Mouse (Mus musculus): Measurements from ENCODE around the gene Glis3. TPM values are rescaled to one million over a fixed set of nuclear protein-coding genes. Genes with fewer than 3 reads are reported as not detected.

The Glis3 gene
- polyA plus RNA-seq, 1 experiment from 2014 or later, result 8.4 TPM

DNA sequence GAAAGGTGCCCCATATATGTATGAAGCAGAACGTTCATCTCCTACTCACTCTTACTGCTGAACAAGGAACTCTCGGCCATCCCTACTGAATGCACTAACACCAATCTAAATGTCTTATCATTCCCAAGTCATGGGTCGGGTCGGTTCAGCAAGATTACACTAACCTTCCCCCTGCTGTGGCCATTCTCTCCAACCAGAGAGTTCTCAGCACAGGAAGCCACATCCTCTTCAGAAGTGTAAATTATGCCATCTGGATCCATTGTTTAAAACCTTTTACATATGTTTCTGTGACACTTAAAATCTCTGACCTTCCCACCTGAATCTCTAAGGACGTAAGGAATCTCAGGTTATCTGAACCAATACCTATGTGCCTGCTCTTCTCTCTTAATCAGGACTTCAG is 29.0 kb downstream of the Glis3 start:
- Histone ChIP-seq H3K36me3 (no peaks in the 10 kb centered on the region), H3K4me3 (replicated peaks) (no peak overlapping the region), H3K4me2 (no peak overlapping the region), H3K27me3 (no peaks in the 10 kb centered on the region), H3K9me3 (replicated peaks) (no peaks in the 10 kb centered on the region), H3K4me1 (peaks cover 25% of the 10 kb centered on the region), H3K27ac (no peak overlapping the region), H3K9ac (no peak overlapping the region)
- WGBS, result 86% methylated on average over 5 of the region's 5 CpGs
- no peak for ATAC-seq (replicated peaks; ENCODE audit: low FRiP score)

DNA sequence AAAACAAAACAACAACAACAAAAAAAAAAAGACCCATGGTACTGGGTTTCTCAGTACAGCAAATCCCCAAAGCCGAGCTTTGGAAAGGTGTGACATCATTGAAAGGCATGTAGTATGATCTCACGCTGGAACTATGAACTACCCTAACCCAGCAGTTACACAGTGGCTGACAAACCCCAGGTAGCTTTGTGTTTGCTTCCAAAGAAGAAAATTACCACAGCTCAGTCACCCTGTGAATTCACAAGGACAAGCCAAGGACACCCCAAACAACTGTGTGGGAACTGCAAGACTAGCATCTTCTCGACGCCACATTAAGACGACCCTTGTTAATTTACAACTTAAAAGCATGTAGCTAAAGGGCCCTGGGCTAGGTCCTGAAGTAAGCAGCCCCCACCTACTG is 30.4 kb downstream of the Glis3 start:
- Histone ChIP-seq H3K4me2 (no peak overlapping the region), H3K36me3 (no peaks in the 10 kb centered on the region), H3K27me3 (no peaks in the 10 kb centered on the region), H3K27ac (peak overlapping the region; percentile 54; the same call in 1 of the 2 replicates), H3K4me3 (replicated peaks) (no peak overlapping the region), H3K9ac (no peak overlapping the region), H3K9me3 (replicated peaks) (no peaks in the 10 kb centered on the region), H3K4me1 (peaks cover 21% of the 10 kb centered on the region)
- WGBS, result 46% methylated on average over 5 of the region's 5 CpGs
- ATAC-seq (replicated peaks; ENCODE audit: low FRiP score), result peak; percentile 61

DNA sequence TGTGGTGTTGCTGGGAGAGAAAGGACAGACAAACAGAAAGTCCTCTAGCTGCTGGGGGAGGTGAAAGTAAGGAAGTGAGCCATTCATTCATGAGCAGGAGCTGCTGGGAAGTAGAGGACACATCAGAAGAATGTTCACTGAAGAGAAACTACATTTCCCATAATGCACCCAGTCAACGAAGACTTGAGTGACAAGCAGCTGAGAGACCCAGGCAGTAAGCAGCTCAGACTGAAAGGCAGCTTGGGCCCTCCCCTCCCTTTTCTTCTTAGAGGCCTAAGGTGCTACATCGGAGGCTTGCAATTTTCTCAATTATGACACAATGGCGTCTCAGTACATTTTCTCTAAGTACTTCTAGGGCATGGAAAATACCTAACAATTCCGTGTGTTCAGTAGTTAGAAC is 31.0 kb downstream of the Glis3 start:
- ATAC-seq (replicated peaks; ENCODE audit: low FRiP score), result no peak
- H3K4me2 ChIP-seq, result no peak overlapping the region
- WGBS, result 49% methylated on average over 4 of the region's 4 CpGs

DNA sequence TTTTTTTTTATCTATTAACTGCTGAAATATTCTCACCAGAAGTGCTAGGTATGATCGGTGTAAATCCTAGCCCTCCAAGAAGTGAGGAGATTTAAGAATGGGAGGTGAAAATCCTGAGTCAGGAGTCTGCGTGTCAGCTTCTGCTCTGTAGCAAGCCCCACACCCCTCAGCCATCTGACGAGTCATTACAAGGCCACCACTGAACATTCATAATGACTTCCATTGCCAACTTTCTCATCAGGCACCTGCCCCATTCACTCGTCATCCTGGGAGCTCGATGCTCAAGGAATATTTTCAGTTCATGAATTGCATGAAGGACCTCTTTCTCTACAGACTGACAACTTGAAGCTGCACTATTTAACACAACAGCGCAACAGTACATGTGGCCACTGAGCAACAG is 32.5 kb downstream of the Glis3 start:
- H3K9me3 ChIP-seq (replicated peaks), result no peaks in the 10 kb centered on the region

More for the DNA sequence above, 31.0 kb downstream of the Glis3 start:
- H3K9ac ChIP-seq, result no peak overlapping the region
- H3K27ac ChIP-seq, result no peak overlapping the region
- no peaks in the 10 kb centered on the region for H3K27me3 ChIP-seq
- no peak overlapping the region for H3K4me3 ChIP-seq (replicated peaks)
- H3K4me1 ChIP-seq, result peaks cover 18% of the 10 kb centered on the region
- no peaks in the 10 kb centered on the region for H3K36me3 ChIP-seq
- H3K9me3 ChIP-seq (replicated peaks), result no peaks in the 10 kb centered on the region

DNA sequence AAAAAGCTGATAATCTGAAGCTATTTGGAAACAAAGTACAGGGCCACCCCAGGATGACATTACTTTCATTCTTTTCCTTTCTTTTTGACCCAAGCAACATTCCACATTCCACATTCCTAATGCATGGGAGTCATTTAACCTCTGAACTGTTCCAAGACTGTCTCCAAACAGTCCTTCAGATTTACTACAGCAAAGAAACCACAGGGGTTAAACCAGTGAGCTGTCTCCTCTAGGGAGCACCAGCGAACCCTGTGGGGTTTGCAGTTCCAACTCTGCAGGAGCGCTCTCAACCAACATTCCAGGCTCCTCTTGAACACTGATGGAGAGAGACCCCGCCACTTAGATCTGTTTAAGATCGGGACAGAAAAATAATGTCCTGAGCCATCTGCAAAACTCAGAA is 33.6 kb downstream of the Glis3 start:
- ATAC-seq (replicated peaks; ENCODE audit: low FRiP score), result peak; percentile 68; the same call in 1 of the 2 replicates
- peaks cover 18% of the 10 kb centered on the region for H3K4me1 ChIP-seq
- no peak overlapping the region for H3K4me2 ChIP-seq
- no peaks in the 10 kb centered on the region for H3K36me3 ChIP-seq
- H3K4me3 ChIP-seq (replicated peaks), result no peak overlapping the region
- WGBS, result 37% methylated on average over 4 of the region's 4 CpGs
- H3K27me3 ChIP-seq, result no peaks in the 10 kb centered on the region
- H3K27ac ChIP-seq, result 0 out of 2 replicates have a peak overlapping the region, but pooled peaks have one; percentile 45
- H3K9ac ChIP-seq, result no peak overlapping the region
- H3K9me3 ChIP-seq (replicated peaks), result no peaks in the 10 kb centered on the region

More for the DNA sequence above, 32.5 kb downstream of the Glis3 start:
- Histone ChIP-seq H3K4me1 (peaks cover 18% of the 10 kb centered on the region), H3K36me3 (no peaks in the 10 kb centered on the region), H3K4me3 (replicated peaks) (no peak overlapping the region), H3K27ac (no peak overlapping the region), H3K9ac (no peak overlapping the region), H3K27me3 (no peaks in the 10 kb centered on the region), H3K4me2 (no peak overlapping the region)
- ATAC-seq (replicated peaks; ENCODE audit: low FRiP score), result no peak
- 90% methylated on average over 6 of the region's 6 CpGs for WGBS

DNA sequence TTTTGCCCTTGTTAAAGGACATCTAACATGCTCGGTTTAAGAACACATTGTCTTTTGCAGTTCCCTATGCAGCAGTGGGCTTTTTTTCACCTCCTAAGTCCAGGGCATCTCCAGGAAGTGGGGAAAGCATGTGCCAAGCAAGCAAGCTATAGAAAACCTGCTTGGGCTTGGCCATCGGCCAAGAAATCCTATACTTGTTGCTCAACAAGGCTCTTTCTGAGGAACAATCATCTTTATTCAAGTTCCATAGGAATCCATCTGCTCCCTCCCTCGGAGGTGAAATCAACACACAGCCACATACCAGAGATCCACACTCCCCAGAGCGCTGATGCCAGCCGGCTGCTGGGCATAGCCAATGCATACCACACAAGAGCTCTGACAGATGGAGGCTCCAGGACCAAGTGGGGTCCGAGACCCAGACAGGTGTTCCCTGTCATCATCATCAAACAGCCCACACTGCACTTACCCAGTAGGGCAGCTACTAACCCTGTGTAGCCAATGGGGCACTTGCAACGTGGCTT is 39.0 kb downstream of the Glis3 start:
- H3K4me1 ChIP-seq, result peaks cover 21% of the 10 kb centered on the region
- 67% methylated on average over 7 of the region's 7 CpGs for WGBS
- H3K4me2 ChIP-seq, result no peak overlapping the region
- H3K27me3 ChIP-seq, result no peaks in the 10 kb centered on the region
- peak; percentile 52; the same call in 1 of the 2 replicates for ATAC-seq (replicated peaks; ENCODE audit: low FRiP score)
- H3K9me3 ChIP-seq (replicated peaks), result no peaks in the 10 kb centered on the region
- H3K27ac ChIP-seq, result 0 out of 2 replicates have a peak overlapping the region, but pooled peaks have one; percentile 0
- no peaks in the 10 kb centered on the region for H3K36me3 ChIP-seq
- no peak overlapping the region for H3K9ac ChIP-seq
- H3K4me3 ChIP-seq (replicated peaks), result no peak overlapping the region

DNA sequence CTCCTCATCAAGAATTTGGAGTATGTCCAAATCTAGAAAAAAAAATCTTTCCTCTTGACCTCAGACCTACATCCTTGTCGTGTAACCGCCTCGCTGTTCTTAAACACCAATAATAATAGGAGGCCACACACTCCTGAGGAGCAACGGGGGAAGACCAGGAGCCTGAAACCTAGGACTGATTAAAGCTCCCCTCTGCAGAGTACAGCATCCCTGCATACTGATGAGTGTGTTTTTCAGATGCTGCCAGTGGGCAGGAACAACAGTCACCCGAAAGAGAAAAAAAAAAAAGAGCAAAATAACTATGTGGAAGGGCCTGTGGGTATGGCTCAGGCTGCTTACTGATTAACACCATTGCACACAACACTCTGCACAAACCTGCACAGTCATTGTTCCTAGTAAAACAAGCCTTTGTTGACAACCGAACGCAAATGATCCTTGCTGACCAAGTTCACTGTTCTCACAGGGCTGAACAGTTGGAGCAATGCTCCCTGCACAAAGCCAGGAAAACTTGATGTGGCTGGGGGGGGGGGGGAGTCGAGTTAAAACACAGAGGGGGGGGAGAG is 43.8 kb downstream of the Glis3 start:
- Histone ChIP-seq H3K4me2 (no peak overlapping the region), H3K9me3 (replicated peaks) (no peaks in the 10 kb centered on the region), H3K4me1 (peaks cover 17% of the 10 kb centered on the region), H3K9ac (no peak overlapping the region), H3K36me3 (no peaks in the 10 kb centered on the region), H3K27ac (peak overlapping the region; percentile 70), H3K4me3 (replicated peaks) (no peak overlapping the region), H3K27me3 (no peaks in the 10 kb centered on the region)
- ATAC-seq (replicated peaks; ENCODE audit: low FRiP score), result peak; percentile 74; the same call in 1 of the 2 replicates
- WGBS, result 36% methylated on average over 7 of the region's 8 CpGs

DNA sequence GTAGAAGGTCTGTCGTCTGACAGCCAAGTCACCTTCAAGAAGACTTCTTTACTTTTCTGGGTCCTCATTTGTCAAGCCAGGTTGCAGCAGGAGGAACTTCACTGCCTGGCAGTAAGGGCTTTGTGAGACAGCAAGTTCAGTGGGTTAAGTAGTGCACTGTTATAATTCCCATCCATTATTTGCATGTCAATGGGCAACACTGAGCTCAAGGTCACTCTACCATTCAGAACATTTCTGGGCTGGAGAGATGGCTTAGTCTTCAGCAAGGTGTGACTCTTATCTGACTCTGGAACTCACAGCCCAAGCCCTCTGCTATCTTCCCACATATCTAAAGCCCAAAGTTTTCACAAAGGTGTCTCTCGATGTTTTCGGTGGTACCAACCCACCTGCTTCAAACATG is 44.9 kb downstream of the Glis3 start:
- H3K9me3 ChIP-seq (replicated peaks), result no peaks in the 10 kb centered on the region
- no peaks in the 10 kb centered on the region for H3K36me3 ChIP-seq
- WGBS, result 93% methylated on average over 3 of the region's 3 CpGs
- H3K4me3 ChIP-seq (replicated peaks), result no peak overlapping the region
- H3K27me3 ChIP-seq, result no peaks in the 10 kb centered on the region
- no peak for ATAC-seq (replicated peaks; ENCODE audit: low FRiP score)
- no peak overlapping the region for H3K4me2 ChIP-seq
- no peak overlapping the region for H3K9ac ChIP-seq
- peaks cover 20% of the 10 kb centered on the region for H3K4me1 ChIP-seq
- H3K27ac ChIP-seq, result no peak overlapping the region

DNA sequence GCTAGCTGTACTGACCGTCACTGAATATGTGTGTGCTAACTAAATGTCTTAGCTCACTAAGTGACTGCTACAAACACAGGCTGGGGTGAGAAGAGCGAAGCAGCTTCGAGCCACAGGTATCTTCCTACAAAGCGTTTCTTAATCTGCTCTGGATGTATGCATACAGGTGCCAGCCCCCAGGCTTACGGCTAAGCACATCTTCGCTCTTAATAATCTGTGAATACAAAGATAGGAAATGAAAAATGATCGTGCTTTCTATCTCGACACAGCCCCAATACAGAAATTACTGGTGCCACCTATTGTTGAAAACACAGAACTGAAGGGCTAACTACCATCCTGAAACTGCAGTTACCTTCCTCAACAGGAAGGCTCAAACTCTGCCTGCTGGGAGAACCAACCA is 51.5 kb downstream of the Glis3 start:
- 0 out of 2 replicates have a peak overlapping the region, but pooled peaks have one; percentile 24 for H3K27ac ChIP-seq
- ATAC-seq (replicated peaks; ENCODE audit: low FRiP score), result 0 out of 2 replicates have a peak, but pooled peaks have one; percentile 29
- no peaks in the 10 kb centered on the region for H3K36me3 ChIP-seq
- H3K4me1 ChIP-seq, result peaks cover 11% of the 10 kb centered on the region; the same call in 1 of the 2 replicates
- no peaks in the 10 kb centered on the region for H3K9me3 ChIP-seq (replicated peaks)
- H3K4me2 ChIP-seq, result no peak overlapping the region
- H3K4me3 ChIP-seq (replicated peaks), result no peak overlapping the region
- 58% methylated on average over 8 of the region's 8 CpGs for WGBS
- no peak overlapping the region for H3K9ac ChIP-seq
- H3K27me3 ChIP-seq, result no peaks in the 10 kb centered on the region

DNA sequence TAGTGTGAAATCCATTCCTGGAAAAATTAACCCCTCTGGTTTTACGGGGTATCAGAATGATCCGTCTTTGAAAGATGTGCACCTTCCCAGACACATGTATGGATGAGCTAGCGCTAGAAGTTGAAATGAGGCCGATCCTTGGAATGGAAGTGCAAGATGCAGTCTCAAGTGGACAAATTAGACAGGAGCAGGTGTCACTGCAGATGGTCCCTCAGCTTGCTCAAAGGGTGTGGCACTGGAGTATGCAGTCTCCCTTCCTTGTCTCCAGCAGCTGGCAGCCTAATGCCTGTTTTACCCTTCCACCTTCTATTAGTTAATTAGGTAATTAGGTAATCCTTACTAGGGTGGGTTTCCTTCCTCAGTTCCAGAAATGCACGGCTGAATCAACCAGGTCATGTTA is 53.7 kb downstream of the Glis3 start:
- H3K4me2 ChIP-seq, result no peak overlapping the region
- no peaks in the 10 kb centered on the region for H3K27me3 ChIP-seq
- H3K9me3 ChIP-seq (replicated peaks), result no peaks in the 10 kb centered on the region
- H3K27ac ChIP-seq, result no peak overlapping the region
- peaks cover 15% of the 10 kb centered on the region for H3K4me1 ChIP-seq
- no peak for ATAC-seq (replicated peaks; ENCODE audit: low FRiP score)
- WGBS, result 91% methylated on average over 5 of the region's 5 CpGs
- H3K9ac ChIP-seq, result no peak overlapping the region
- no peak overlapping the region for H3K4me3 ChIP-seq (replicated peaks)
- no peaks in the 10 kb centered on the region for H3K36me3 ChIP-seq

DNA sequence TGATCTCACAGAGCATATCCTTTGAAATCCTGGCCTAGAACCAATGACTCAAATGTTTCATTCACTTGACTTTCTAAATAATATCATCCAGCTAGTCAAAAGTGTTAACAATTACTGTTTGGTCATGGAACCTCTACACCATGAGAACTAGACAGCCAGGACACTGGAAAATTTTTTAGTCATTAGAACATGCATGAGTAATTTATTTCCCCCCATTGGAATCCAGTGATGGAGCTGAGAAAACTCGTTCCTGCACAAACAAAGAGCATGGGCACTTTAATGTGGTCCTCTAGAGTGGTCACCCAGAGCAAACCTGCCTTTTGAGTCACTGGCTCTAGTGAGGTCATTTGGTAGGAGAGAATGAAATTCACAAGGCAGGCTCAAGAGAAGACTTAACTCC is 55.3 kb downstream of the Glis3 start:
- H3K9me3 ChIP-seq (replicated peaks), result no peaks in the 10 kb centered on the region
- no peak overlapping the region for H3K4me3 ChIP-seq (replicated peaks)
- no peak overlapping the region for H3K9ac ChIP-seq
- no peaks in the 10 kb centered on the region for H3K27me3 ChIP-seq
- WGBS, result 74% methylated on average over 1 of the region's 1 CpGs
- H3K4me2 ChIP-seq, result no peak overlapping the region
- H3K36me3 ChIP-seq, result no peaks in the 10 kb centered on the region
- H3K4me1 ChIP-seq, result peaks cover 9% of the 10 kb centered on the region
- no peak for ATAC-seq (replicated peaks; ENCODE audit: low FRiP score)
- no peak overlapping the region for H3K27ac ChIP-seq

DNA sequence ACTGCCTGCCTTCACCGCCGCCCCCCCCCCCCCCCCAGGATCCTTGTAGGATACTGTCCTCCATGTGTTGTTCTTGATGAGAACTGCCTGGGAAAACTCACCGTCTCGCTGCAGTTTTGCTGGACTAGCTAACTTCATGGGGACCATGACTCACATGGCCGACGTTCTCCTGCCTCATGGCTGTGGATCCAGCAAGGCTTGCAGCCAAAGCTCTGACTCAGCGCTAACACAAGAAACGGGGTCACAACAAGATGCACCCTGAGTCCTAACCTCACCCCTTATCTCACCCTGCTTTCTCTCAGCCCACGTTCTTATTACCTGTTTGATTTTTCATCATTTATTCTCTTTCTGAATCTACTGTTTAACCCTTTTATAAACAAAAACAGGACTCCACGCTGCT is 56.2 kb downstream of the Glis3 start:
- Histone ChIP-seq H3K4me3 (replicated peaks) (no peak overlapping the region), H3K9ac (no peak overlapping the region), H3K4me1 (peaks cover 9% of the 10 kb centered on the region), H3K27me3 (no peaks in the 10 kb centered on the region), H3K27ac (no peak overlapping the region), H3K9me3 (replicated peaks) (no peaks in the 10 kb centered on the region), H3K36me3 (no peaks in the 10 kb centered on the region), H3K4me2 (no peak overlapping the region)
- WGBS, result 79% methylated on average over 10 of the region's 10 CpGs
- no peak for ATAC-seq (replicated peaks; ENCODE audit: low FRiP score)
